Mouse (Mus musculus) cerebellum, adult 8-10 months (tissue): Measurements from ENCODE around the gene Inpp5d.
"Not testable (repeated sequence)": the region's sequence is repeated elsewhere in the genome, so short reads cannot be mapped to it uniquely, and the experiment has no call there.

Experiments used
- DNase-seq: peaks from one replicate; pipeline ENCODE4 v3.0.0; 2022

Gene Inpp5d

GRCm38 (mm10) chr1:87658937-87659617, 39.0 kb downstream of the Inpp5d start:
- no peak for DNase-seq

GRCm38 (mm10) chr1:87659618-87659960, 39.5 kb downstream of the Inpp5d start:
- DNase-seq: no peak

- DNase-seq: no peak
Observed at GRCm38 (mm10) chr1:87660740-87661139, 40.6 kb downstream of the Inpp5d start.

- no peak for DNase-seq
Observed at GRCm38 (mm10) chr1:87663992-87664391, 43.9 kb downstream of the Inpp5d start.

- no peak for DNase-seq
Observed at GRCm38 (mm10) chr1:87667006-87667405, 46.9 kb downstream of the Inpp5d start.

GRCm38 (mm10) chr1:87668300-87668699, 48.2 kb downstream of the Inpp5d start:
- no peak for DNase-seq

GRCm38 (mm10) chr1:87671483-87671882, 51.4 kb downstream of the Inpp5d start:
- DNase-seq: no peak

GRCm38 (mm10) chr1:87673822-87674604, 53.9 kb downstream of the Inpp5d start:
- DNase-seq: no peak

GRCm38 (mm10) chr1:87676006-87676405, 55.9 kb downstream of the Inpp5d start:
- no peak for DNase-seq

- no peak for DNase-seq
Observed at GRCm38 (mm10) chr1:87679089-87679488, 59.0 kb downstream of the Inpp5d start.

- DNase-seq: no peak
Observed at GRCm38 (mm10) chr1:87680950-87681349, 60.8 kb downstream of the Inpp5d start.

- DNase-seq: not testable (repeated sequence)
Observed at GRCm38 (mm10) chr1:87682473-87682872, 62.4 kb downstream of the Inpp5d start.

GRCm38 (mm10) chr1:87684071-87684470, 64.0 kb downstream of the Inpp5d start:
- DNase-seq: no peak

GRCm38 (mm10) chr1:87684791-87685190, 64.7 kb downstream of the Inpp5d start:
- no peak for DNase-seq

GRCm38 (mm10) chr1:87686351-87686750, 66.2 kb downstream of the Inpp5d start:
- no peak for DNase-seq

- no peak for DNase-seq
Observed at GRCm38 (mm10) chr1:87687009-87687408, 66.9 kb downstream of the Inpp5d start.

- no peak for DNase-seq
Observed at GRCm38 (mm10) chr1:87689661-87690341, 69.7 kb downstream of the Inpp5d start.

GRCm38 (mm10) chr1:87696358-87696757, 76.2 kb downstream of the Inpp5d start:
- no peak for DNase-seq

- DNase-seq: no peak
Observed at GRCm38 (mm10) chr1:87698010-87698409, 77.9 kb downstream of the Inpp5d start.

GRCm38 (mm10) chr1:87699890-87700448, 79.9 kb downstream of the Inpp5d start:
- no peak for DNase-seq

GRCm38 (mm10) chr1:87704230-87704629, 84.1 kb downstream of the Inpp5d start:
- no peak for DNase-seq

GRCm38 (mm10) chr1:87706361-87706760, 86.2 kb downstream of the Inpp5d start:
- DNase-seq: no peak

- no peak for DNase-seq
Observed at GRCm38 (mm10) chr1:87709020-87709419, 88.9 kb downstream of the Inpp5d start.
